Mouse (Mus musculus) C2C12 (cell line): Measurements from ENCODE around the gene Msmb. TPM values are rescaled to one million over a fixed set of nuclear protein-coding genes. Genes with fewer than 3 reads are reported as not detected.
"Not testable (repeated sequence)": the region's sequence is repeated elsewhere in the genome, so short reads cannot be mapped to it uniquely, and the experiment has no call there.

Experiments used
- H3K27me3 ChIP-seq: one replicate; pipeline ENCODE4 v1.6.1; 2011; ENCODE audit not compliant: control insufficient read depth, insufficient read depth, insufficient read length
- H3K36me3 ChIP-seq: one replicate; pipeline ENCODE4 v1.6.1; 2011; ENCODE audit not compliant: control insufficient read depth, insufficient read depth
- H3K4me3 ChIP-seq: one replicate; pipeline ENCODE4 v1.5.1; 2011; ENCODE audit warnings: mild to moderate bottlenecking, control low read depth; ENCODE audit not compliant: poor library complexity, insufficient read depth, severe bottlenecking
- H3K79me2 ChIP-seq: one replicate; pipeline ENCODE4 v1.6.1; 2011; ENCODE audit not compliant: control insufficient read depth, insufficient read depth
- H3K79me3 ChIP-seq: one replicate; pipeline ENCODE4 v1.6.1; 2011; ENCODE audit warnings: low read depth, control low read depth
- H3ac ChIP-seq: one replicate; pipeline ENCODE3; 2011; ENCODE audit warnings: low read depth; ENCODE audit not compliant: control insufficient read depth, insufficient read length
- CEBPB ChIP-seq: IDR thresholded peaks from one replicate; pipeline ENCODE4 v1.6.1; 2011; ENCODE audit warnings: low read depth, mild to moderate bottlenecking, control low read depth, moderate library complexity
- CTCF ChIP-seq: IDR thresholded peaks from one replicate; pipeline ENCODE4 v1.5.1; 2011; ENCODE audit not compliant: control insufficient read depth, insufficient read depth, insufficient read length
- FOSL1 ChIP-seq: IDR thresholded peaks from one replicate; pipeline ENCODE4 v1.8.0; 2011; ENCODE audit warnings: mild to moderate bottlenecking, low read length; ENCODE audit not compliant: poor library complexity, insufficient read depth, severe bottlenecking
- MAX ChIP-seq: IDR thresholded peaks from one replicate; pipeline ENCODE4 v1.6.1; 2011; ENCODE audit warnings: mild to moderate bottlenecking, control low read depth
- MYOD1 ChIP-seq: IDR thresholded peaks from one replicate; pipeline ENCODE4 v1.6.1; 2011; ENCODE audit warnings: low read depth; ENCODE audit not compliant: control insufficient read depth, insufficient read length
- MYOG ChIP-seq: IDR thresholded peaks from one replicate; pipeline ENCODE4 v1.6.1; 2011; ENCODE audit not compliant: control insufficient read depth, insufficient read length; ENCODE audit errors: extremely low read depth
- USF1 ChIP-seq: IDR thresholded peaks from one replicate; pipeline ENCODE4 v1.6.1; 2011; ENCODE audit warnings: low read depth, mild to moderate bottlenecking, control low read depth, moderate library complexity
- polyA plus RNA-seq: library from polyadenylated mRNA; unstranded; fragments of >200 nt; fragmentation: generic; extraction: Trizol; gene quantifications from one replicate; pipeline ENCODE4 v1.2.1, GENCODE M21; 2012; ENCODE audit warnings: missing spikeins

The Msmb gene
- polyA plus RNA-seq, 1 experiment, result not detected

GRCm38 (mm10) chr14:32183846-32184245, 42.0 kb downstream of the Msmb start:
- H3K36me3 ChIP-seq, result peaks cover 89% of the 10 kb centered on the region
- no peak for TF ChIP-seq USF1
- no peak for TF ChIP-seq MAX
- TF ChIP-seq FOSL1, result no peak
- no peak for TF ChIP-seq CEBPB
- no peak for TF ChIP-seq MYOG
- no peak for TF ChIP-seq CTCF
- TF ChIP-seq MYOD1, result no peak

GRCm38 (mm10) chr14:32190627-32191391, 49.0 kb downstream of the Msmb start:
- Histone ChIP-seq H3K4me3 (no peak overlapping the region), H3K36me3 (peaks cover 93% of the 10 kb centered on the region)

More at GRCm38 (mm10) chr14:32183846-32184245, 42.0 kb downstream of the Msmb start:
- Histone ChIP-seq H3K4me3 (no peak overlapping the region), H3K27me3 (no peaks in the 10 kb centered on the region), H3K79me3 (peaks cover 12% of the 10 kb centered on the region), H3K79me2 (peaks cover 16% of the 10 kb centered on the region), H3ac (no peak overlapping the region)

GRCm38 (mm10) chr14:32191926-32192325, 50.1 kb downstream of the Msmb start:
- Histone ChIP-seq H3K4me3 (no peak overlapping the region), H3K79me2 (peaks cover 84% of the 10 kb centered on the region), H3ac (no peak overlapping the region), H3K36me3 (peaks cover 88% of the 10 kb centered on the region), H3K79me3 (peaks cover 22% of the 10 kb centered on the region), H3K27me3 (no peaks in the 10 kb centered on the region)
- no peak for TF ChIP-seq USF1
- TF ChIP-seq CTCF, result no peak
- TF ChIP-seq CEBPB, result no peak
- no peak for TF ChIP-seq MYOD1
- TF ChIP-seq MYOG, result no peak
- TF ChIP-seq MAX, result no peak
- no peak for TF ChIP-seq FOSL1

More at GRCm38 (mm10) chr14:32190627-32191391, 49.0 kb downstream of the Msmb start:
- TF ChIP-seq CTCF, result no peak
- TF ChIP-seq MYOD1, result no peak
- no peak for TF ChIP-seq USF1
- no peak for TF ChIP-seq FOSL1
- TF ChIP-seq MYOG, result no peak
- TF ChIP-seq MAX, result no peak
- TF ChIP-seq CEBPB, result no peak
- H3K27me3 ChIP-seq, result no peaks in the 10 kb centered on the region
- peaks cover 77% of the 10 kb centered on the region for H3K79me2 ChIP-seq
- H3ac ChIP-seq, result no peak overlapping the region
- peaks cover 20% of the 10 kb centered on the region for H3K79me3 ChIP-seq

DNA sequence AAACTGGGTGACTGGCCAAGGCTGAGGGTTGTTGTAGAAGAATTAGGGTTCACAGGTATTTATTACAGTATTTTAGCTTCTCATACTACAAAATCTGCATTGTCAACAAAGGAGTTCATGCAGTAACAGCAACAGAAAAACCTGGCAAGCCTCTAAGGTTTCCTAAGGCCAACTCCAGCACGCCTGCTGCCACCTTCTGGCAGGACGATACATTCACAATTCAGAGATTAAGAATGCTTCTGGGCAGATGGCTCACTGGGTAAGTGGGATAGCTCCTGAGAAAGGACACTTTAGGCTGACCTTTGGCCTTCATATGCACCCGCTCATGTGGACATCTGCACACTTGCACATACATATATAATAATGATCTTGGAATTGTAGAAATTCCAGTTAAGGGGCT, 50.6 kb downstream of the Msmb start:
- Histone ChIP-seq H3K36me3 (peaks cover 88% of the 10 kb centered on the region), H3ac (no peak overlapping the region), H3K79me2 (peaks cover 88% of the 10 kb centered on the region), H3K27me3 (no peaks in the 10 kb centered on the region), H3K4me3 (no peak overlapping the region), H3K79me3 (peaks cover 25% of the 10 kb centered on the region)
- TF ChIP-seq MYOD1 (no peak), MAX (no peak), CTCF (peak; percentile 35)

DNA sequence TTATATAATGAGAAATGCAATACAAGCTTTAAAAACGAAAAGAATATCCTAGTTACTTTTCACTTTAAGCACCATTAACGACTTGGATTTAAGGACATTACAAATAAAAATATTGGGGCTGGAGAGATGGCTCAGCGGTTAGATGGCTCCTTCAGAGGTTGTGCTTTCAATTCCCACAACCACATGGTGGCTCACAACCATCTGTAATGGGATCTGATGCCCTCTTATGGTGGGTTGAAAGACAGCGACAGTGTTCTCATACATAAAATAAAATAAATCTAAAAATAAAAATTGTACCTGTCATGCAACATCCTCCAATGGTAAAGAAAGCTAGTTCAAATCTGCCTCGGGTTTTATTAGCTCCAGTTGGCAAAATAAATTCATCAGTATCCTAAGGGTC, 51.7 kb downstream of the Msmb start:
- not testable (repeated sequence) for H3ac ChIP-seq, H3K27me3 ChIP-seq, H3K4me3 ChIP-seq
- Histone ChIP-seq H3K79me3 (peaks cover 31% of the 10 kb centered on the region), H3K36me3 (peaks cover 89% of the 10 kb centered on the region), H3K79me2 (peaks cover 99% of the 10 kb centered on the region)

GRCm38 (mm10) chr14:32201354-32201753, 59.5 kb downstream of the Msmb start:
- Histone ChIP-seq H3K79me2 (peaks cover 99% of the 10 kb centered on the region), H3K36me3 (peaks cover 33% of the 10 kb centered on the region), H3K4me3 (peak overlapping the region; percentile 74), H3K79me3 (peaks cover 78% of the 10 kb centered on the region), H3ac (peak overlapping the region; percentile 33), H3K27me3 (no peaks in the 10 kb centered on the region)
- TF ChIP-seq MAX, result no peak
- no peak for TF ChIP-seq MYOD1
- no peak for TF ChIP-seq CTCF
- TF ChIP-seq FOSL1, result no peak
- TF ChIP-seq USF1, result no peak
- TF ChIP-seq MYOG, result no peak
- TF ChIP-seq CEBPB, result no peak
